15 mouse cellular contexts compared by ENCODE assay signal in the genomic region with DNA sequence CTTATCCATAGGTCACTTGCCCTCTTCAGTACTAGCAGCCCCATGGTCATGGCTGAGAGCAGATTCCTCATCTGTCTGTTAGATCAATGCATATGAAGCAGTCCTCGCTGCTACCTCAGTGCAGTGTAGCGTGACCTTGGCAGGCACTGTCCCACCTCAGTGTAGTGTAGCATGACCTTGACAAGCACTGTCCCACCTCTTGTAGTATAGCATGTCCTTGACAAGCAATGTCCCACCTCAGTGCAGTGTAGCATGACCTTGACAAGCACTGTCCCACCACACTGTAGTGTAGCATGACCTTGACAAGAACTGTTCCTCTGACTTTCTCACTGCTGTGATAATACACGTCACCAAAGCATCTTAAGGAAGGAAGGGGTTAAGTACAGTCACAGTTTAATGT.
DNase-seq lines count a peak whose midpoint lies in the region; ATAC-seq and TF ChIP-seq lines count a peak whose summit lies in the region.
"Had no signal": no experiment of that assay in that cellular context is flagged by ENCODE, and none has a peak within 500 bp of the region (broad histone marks: within the 10 kb centered on the region; RNA-seq: fewer than 3 reads in every experiment).

No protein-coding gene starts in this region.

- H3K4me1 ChIP-seq in hindbrain, embryonic 11.5 days (replicated peaks; ENCODE audit: control insufficient read depth, insufficient read depth, low read length): no peaks in the 10 kb centered on the region
- H3K4me1 ChIP-seq in hindbrain, embryonic 12.5 days: no peaks in the 10 kb centered on the region
- H3K4me1 ChIP-seq in liver, embryonic 16.5 days (ENCODE audit: control insufficient read depth, low read depth, low read length): peaks cover 4% of the 10 kb centered on the region
- peaks cover 5% of the 10 kb centered on the region; the same call in 1 of the 2 replicates for H3K4me1 ChIP-seq in liver, postnatal 0 days (ENCODE audit: insufficient read depth)
- no peaks in the 10 kb centered on the region for H3K4me1 ChIP-seq in embryonic facial prominence, embryonic 13.5 days

- no peak overlapping the region for H3K9ac ChIP-seq in hindbrain, embryonic 11.5 days (ENCODE audit: low read depth, low read length)
- no peak overlapping the region for H3K9ac ChIP-seq in hindbrain, embryonic 12.5 days
- H3K9ac ChIP-seq in liver, embryonic 16.5 days (ENCODE audit: low read depth, low read length): no peak overlapping the region
- no peak overlapping the region for H3K9ac ChIP-seq in liver, postnatal 0 days (replicated peaks)
- no peak overlapping the region for H3K9ac ChIP-seq in embryonic facial prominence, embryonic 13.5 days

- TF ChIP-seq CTCF in liver, postnatal 0 days (IDR thresholded peaks at IDR 0.05; ENCODE audit: low read depth): no peak

- no peak overlapping the region for H3K4me3 ChIP-seq in hindbrain, embryonic 11.5 days (ENCODE audit: low read depth, low read length)
- no peak overlapping the region for H3K4me3 ChIP-seq in hindbrain, embryonic 12.5 days
- no peak overlapping the region for H3K4me3 ChIP-seq in liver, embryonic 16.5 days (ENCODE audit: low read depth, low read length)
- H3K4me3 ChIP-seq in liver, postnatal 0 days (ENCODE audit: low read depth, low read length): no peak overlapping the region
- H3K4me3 ChIP-seq in embryonic facial prominence, embryonic 13.5 days: no peak overlapping the region
- H3K4me3 ChIP-seq: erythroblast, embryonic 14.5 days had no signal

- no peaks in the 10 kb centered on the region for H3K9me3 ChIP-seq in hindbrain, embryonic 11.5 days (ENCODE audit: control insufficient read depth, low read length)
- no peaks in the 10 kb centered on the region for H3K9me3 ChIP-seq in hindbrain, embryonic 12.5 days (replicated peaks)
- no peaks in the 10 kb centered on the region for H3K9me3 ChIP-seq in liver, embryonic 16.5 days (replicated peaks; ENCODE audit: control insufficient read depth, low read length)
- no peaks in the 10 kb centered on the region for H3K9me3 ChIP-seq in liver, postnatal 0 days (ENCODE audit: low read length)
- H3K9me3 ChIP-seq in embryonic facial prominence, embryonic 13.5 days: no peaks in the 10 kb centered on the region

- H3K27ac ChIP-seq in hindbrain, embryonic 11.5 days (ENCODE audit: low read depth, low read length): no peak overlapping the region
- no peak overlapping the region for H3K27ac ChIP-seq in hindbrain, embryonic 12.5 days
- no peak overlapping the region for H3K27ac ChIP-seq in liver, embryonic 16.5 days (ENCODE audit: low read length)
- no peak overlapping the region for H3K27ac ChIP-seq in liver, postnatal 0 days (ENCODE audit: low read depth)
- H3K27ac ChIP-seq in embryonic facial prominence, embryonic 13.5 days: no peak overlapping the region

- 0 out of 2 replicates have a peak, but pooled peaks have one; percentile 29 for ATAC-seq in hindbrain, embryonic 11.5 days (ENCODE audit: low FRiP score)
- no peak for ATAC-seq in hindbrain, embryonic 12.5 days (ENCODE audit: low FRiP score)
- peak; percentile 30; the same call in 1 of the 2 replicates for ATAC-seq in liver, embryonic 16.5 days (ENCODE audit: low read depth)
- ATAC-seq in liver, postnatal 0 days: no peak
- ATAC-seq in embryonic facial prominence, embryonic 13.5 days (ENCODE audit: insufficient number of reproducible peaks, insufficient read depth, low FRiP score, low TSS enrichment, low read depth): 0 out of 2 replicates have a peak, but pooled peaks have one; percentile 32
- ATAC-seq: activated CD4-positive, CD25-positive, alpha-beta regulatory T cell, adult 4 months had no signal

- no peak for TF ChIP-seq EP300 in liver, postnatal 0 days (IDR thresholded peaks at IDR 0.05; ENCODE audit: low read depth)

- no peak overlapping the region for H3K4me2 ChIP-seq in hindbrain, embryonic 11.5 days (replicated peaks; ENCODE audit: low read depth, low read length)
- no peak overlapping the region for H3K4me2 ChIP-seq in hindbrain, embryonic 12.5 days (replicated peaks)
- H3K4me2 ChIP-seq in liver, embryonic 16.5 days (ENCODE audit: low read depth, low read length): no peak overlapping the region
- no peak overlapping the region for H3K4me2 ChIP-seq in liver, postnatal 0 days (ENCODE audit: low read depth, low read length)
- no peak overlapping the region for H3K4me2 ChIP-seq in embryonic facial prominence, embryonic 13.5 days

- H3K36me3 ChIP-seq in hindbrain, embryonic 11.5 days (ENCODE audit: control insufficient read depth, insufficient read depth, low read length): no peaks in the 10 kb centered on the region
- no peaks in the 10 kb centered on the region; the same call in 1 of the 2 replicates for H3K36me3 ChIP-seq in hindbrain, embryonic 12.5 days
- H3K36me3 ChIP-seq in liver, embryonic 16.5 days (ENCODE audit: control insufficient read depth, insufficient read depth): peaks cover 5% of the 10 kb centered on the region
- H3K36me3 ChIP-seq in liver, postnatal 0 days (replicated peaks; ENCODE audit: insufficient read depth, low read length): no peaks in the 10 kb centered on the region; the same call in 1 of the 2 replicates
- peaks cover 6% of the 10 kb centered on the region; the same call in 1 of the 2 replicates for H3K36me3 ChIP-seq in embryonic facial prominence, embryonic 13.5 days

- DNase-seq in hindbrain, embryonic 11.5 days (ENCODE audit: low spot score): no peak
- DNase-seq in liver, postnatal 0 days: no peak
- peak; percentile 42 for DNase-seq in R1 (ENCODE audit: low read depth, low spot score)
- DNase-seq in urinary bladder, postnatal 4 days (ENCODE audit: low spot score in 2 of 2): no peak
- DNase-seq: adrenal gland, postnatal 25 days; cerebellum, adult 8-10 months; gastrocnemius, postnatal 14 days; lung, adult 18-20 months; lung, postnatal 36 days; thymus, postnatal 25 days had no signal

- WGBS in hindbrain, embryonic 11.5 days: 93% methylated on average over 3 of the region's 3 CpGs
- WGBS in hindbrain, embryonic 12.5 days: 86% methylated on average over 3 of the region's 3 CpGs
- 82% methylated on average over 3 of the region's 3 CpGs for WGBS in liver, embryonic 16.5 days (ENCODE audit: insufficient replicate concordance)
- 84% methylated on average over 3 of the region's 3 CpGs for WGBS in liver, postnatal 0 days (ENCODE audit: insufficient replicate concordance)
- WGBS in embryonic facial prominence, embryonic 13.5 days: 97% methylated on average over 3 of the region's 3 CpGs

- H3K27me3 ChIP-seq in hindbrain, embryonic 11.5 days (ENCODE audit: control insufficient read depth, insufficient read depth, low read length): no peaks in the 10 kb centered on the region
- H3K27me3 ChIP-seq in hindbrain, embryonic 12.5 days: no peaks in the 10 kb centered on the region
- no peaks in the 10 kb centered on the region for H3K27me3 ChIP-seq in liver, embryonic 16.5 days (ENCODE audit: control insufficient read depth, insufficient read depth, low read depth, low read length)
- no peaks in the 10 kb centered on the region for H3K27me3 ChIP-seq in liver, postnatal 0 days (ENCODE audit: insufficient read depth, low read length)
- H3K27me3 ChIP-seq in embryonic facial prominence, embryonic 13.5 days: no peaks in the 10 kb centered on the region

Comparison
In these comparisons a context has a peak if more than half of its experiments do, and no peak if none do; other contexts are left out.
1. ATAC-seq: peak in hindbrain, embryonic 11.5 days (single experiment), liver, embryonic 16.5 days (single experiment) and embryonic facial prominence, embryonic 13.5 days (single experiment); none in hindbrain, embryonic 12.5 days (single experiment) and liver, postnatal 0 days (single experiment).